Mouse (Mus musculus) neural tube, embryonic 14.5 days (tissue): Measurements from ENCODE around the gene Lnp1. TPM values are rescaled to one million over a fixed set of nuclear protein-coding genes. Genes with fewer than 3 reads are reported as not detected.

Source experiments
- ATAC-seq: fragments of 200-750 bp; cut with Nextera tagmentation; 2 replicates; pipeline ENCODE4 v1.8.0; 2017; ENCODE audit warnings: low read depth, mild to moderate bottlenecking, moderate TSS enrichment, moderate library complexity
- H3K27ac ChIP-seq: fragments of 300-500 bp; sonication (generic); 2 replicates; pipeline ENCODE4 v1.5.1; 2014; ENCODE audit warnings: low read depth, mild to moderate bottlenecking, control low read depth, low read length, moderate library complexity, mixed read lengths
- H3K27me3 ChIP-seq: fragments of 300-500 bp; sonication (generic); 2 replicates; pipeline ENCODE4 v1.6.1; 2014; ENCODE audit warnings: low read length; ENCODE audit not compliant: control insufficient read depth, insufficient read depth
- H3K36me3 ChIP-seq: fragments of 300-500 bp; sonication (generic); 2 replicates; pipeline ENCODE4 v1.6.1; 2014; ENCODE audit warnings: low read length, mixed read lengths; ENCODE audit not compliant: control insufficient read depth, insufficient read depth
- H3K4me1 ChIP-seq: fragments of 300-500 bp; sonication (generic); 2 replicates; pipeline ENCODE4 v1.6.1; 2014; ENCODE audit warnings: low read length; ENCODE audit not compliant: control insufficient read depth, insufficient read depth
- H3K4me2 ChIP-seq: fragments of 300-500 bp; sonication (generic); 2 replicates; pipeline ENCODE4 v1.6.1; 2014; ENCODE audit warnings: mild to moderate bottlenecking, low read depth, low read length, control low read depth
- H3K4me3 ChIP-seq: fragments of 300-500 bp; sonication (generic); 2 replicates; pipeline ENCODE4 v1.5.1; 2014; ENCODE audit warnings: low read depth, low read length, control low read depth, mixed read lengths
- H3K9ac ChIP-seq: fragments of 300-500 bp; sonication (generic); replicated peaks from 2 replicates; pipeline ENCODE4 v1.6.1; 2014; ENCODE audit warnings: low read depth, mild to moderate bottlenecking, control low read depth, low read length, mixed read lengths
- H3K9me3 ChIP-seq: fragments of 300-500 bp; sonication (generic); 2 replicates; pipeline ENCODE4 v1.6.1; 2016; ENCODE audit warnings: low read length; ENCODE audit not compliant: control insufficient read depth
- WGBS: fragments of 180-500 bp; shearing (Covaris S2); extraction: QIAGEN DNeasy Blood & Tissue Kit; methylation state at CpG from one replicate; pipeline ENCODE4 v1.1.7; 2014; 5-methylcytosine and 5-hydroxymethylcytosine counted together
- polyA plus RNA-seq: library from polyadenylated mRNA; unstranded; fragments of >200 nt; fragmentation: Nextera tagmentation; extraction: Ambion mirVana; gene quantifications from 2 replicates; pipeline ENCODE4 v1.2.1, GENCODE M21; 2014

The Lnp1 gene
- polyA plus RNA-seq, 1 experiment from 2014 or later = not detected

- no peak for ATAC-seq
- H3K27me3 ChIP-seq = no peaks in the 10 kb centered on the region
- H3K36me3 ChIP-seq = no peaks in the 10 kb centered on the region
- no peak overlapping the region for H3K27ac ChIP-seq
- H3K9ac ChIP-seq = no peak overlapping the region
- H3K4me3 ChIP-seq = no peak overlapping the region
- whole genome bisulfite sequencing = 92% methylated on average over 5 of the region's 5 CpGs
- H3K9me3 ChIP-seq = no peaks in the 10 kb centered on the region
- H3K4me1 ChIP-seq = no peaks in the 10 kb centered on the region
- no peak overlapping the region for H3K4me2 ChIP-seq
These were observed 36.3 kb downstream of the Lnp1 start for GRCm38 (mm10) chr16:56891583-56891982.

GRCm38 (mm10) chr16:56886616-56887116 is 41.2 kb downstream of the Lnp1 start:
- Histone ChIP-seq H3K4me3 (peak overlapping the region; percentile 30), H3K4me1 (no peaks in the 10 kb centered on the region), H3K36me3 (no peaks in the 10 kb centered on the region), H3K9ac (no peak overlapping the region), H3K27ac (no peak overlapping the region), H3K4me2 (peak overlapping the region; percentile 46), H3K9me3 (no peaks in the 10 kb centered on the region), H3K27me3 (no peaks in the 10 kb centered on the region)
- ATAC-seq = no peak
- 26% methylated on average over 9 of the region's 9 CpGs for WGBS

DNA sequence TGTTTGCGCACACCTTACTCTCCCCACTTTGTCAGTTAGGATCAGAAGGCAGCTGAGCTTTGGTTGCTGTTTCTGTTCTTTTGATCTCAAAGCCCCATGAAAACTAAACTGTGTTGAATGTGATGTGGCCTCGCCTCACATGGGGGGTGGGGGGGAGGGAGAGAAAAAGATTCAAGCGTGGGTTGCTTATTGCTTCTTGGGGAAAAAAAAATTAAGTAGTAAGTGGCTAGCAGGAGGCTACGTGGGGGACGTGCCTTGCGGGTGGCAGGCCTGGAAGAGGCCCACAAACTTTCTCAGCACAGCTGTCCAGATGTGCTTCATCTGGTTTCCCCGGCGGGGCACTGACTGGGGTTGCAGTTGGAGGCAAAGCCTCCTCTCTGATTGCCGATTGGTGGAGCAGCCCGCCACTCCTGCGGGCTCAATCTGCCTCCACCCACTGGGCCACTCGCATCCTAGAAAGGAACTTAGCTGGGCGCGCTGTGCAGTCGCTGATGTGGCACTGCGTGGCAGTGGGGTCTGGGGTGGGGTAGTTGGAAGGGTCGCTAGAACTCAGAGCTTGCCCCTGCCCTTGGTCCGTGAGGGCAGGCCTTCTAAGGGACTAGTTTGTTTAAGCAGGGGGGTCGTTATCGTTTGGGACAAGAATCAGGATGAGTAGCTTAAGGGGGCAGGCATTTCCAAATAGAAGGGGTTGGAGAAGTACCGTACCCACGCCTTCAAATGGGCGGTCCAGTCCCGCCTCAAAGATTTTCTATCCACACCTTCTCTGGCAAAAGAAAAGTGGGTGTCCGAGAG is 41.8 kb downstream of the Lnp1 start, which contains the start of gene Tmem45a:
TSS of gene Tmem45a (minus strand) at position 343 of the 792 bp plus-strand sequence.
- ATAC-seq = peak; percentile 99
- no peaks in the 10 kb centered on the region for H3K27me3 ChIP-seq
- H3K4me3 ChIP-seq = peak within 1 kb of the TSS; percentile 30
- no peaks in the 10 kb centered on the region for H3K4me1 ChIP-seq
- peak within 1 kb of the TSS; percentile 46 for H3K4me2 ChIP-seq
- H3K27ac ChIP-seq = no peak within 1 kb of the TSS
- WGBS = 5% methylated on average over 25 of the region's 25 CpGs
- H3K36me3 ChIP-seq = no peaks in the 10 kb centered on the region
- H3K9ac ChIP-seq = no peak within 1 kb of the TSS
- no peaks in the 10 kb centered on the region for H3K9me3 ChIP-seq

DNA sequence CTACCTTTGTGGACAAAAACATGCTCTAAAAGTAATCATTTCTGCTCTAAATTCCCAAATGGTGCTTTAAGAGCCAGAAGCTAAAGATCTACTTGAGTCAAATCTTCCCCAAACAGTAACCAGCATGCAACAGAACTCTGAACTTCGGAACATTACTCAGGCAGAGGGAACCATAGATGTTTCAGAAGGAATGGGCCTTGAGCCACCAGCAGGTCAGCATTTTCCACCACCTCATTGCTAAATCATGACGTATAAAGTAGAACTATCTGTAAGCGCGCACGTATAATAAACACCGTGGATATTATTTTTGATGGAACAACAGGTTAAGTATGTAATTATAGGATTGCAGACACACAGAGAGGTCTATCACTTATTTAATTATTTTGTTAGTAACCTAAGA is 43.0 kb downstream of the Lnp1 start:
- Histone ChIP-seq H3K9me3 (no peaks in the 10 kb centered on the region), H3K4me2 (no peak overlapping the region)

DNA sequence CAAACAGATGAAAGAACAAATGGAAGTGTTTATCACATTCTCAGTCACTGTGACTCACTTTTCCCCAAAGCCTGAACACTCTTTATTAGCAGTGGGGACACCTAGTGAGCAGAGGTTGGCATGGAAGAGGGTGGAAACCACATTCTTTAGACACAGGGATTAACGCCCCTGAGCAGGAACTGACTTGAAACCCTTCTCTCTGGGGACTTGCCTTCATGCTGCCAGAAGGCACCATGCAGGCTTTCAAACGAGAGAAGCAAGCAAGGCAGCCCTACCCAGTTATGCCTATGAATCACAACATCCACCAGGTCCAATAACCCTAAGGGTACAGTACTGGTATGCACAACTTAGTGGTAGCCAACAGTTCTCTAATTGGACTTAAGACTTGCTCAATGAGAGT is 54.5 kb downstream of the Lnp1 start:
- Histone ChIP-seq H3K36me3 (no peaks in the 10 kb centered on the region), H3K27ac (no peak overlapping the region), H3K9ac (no peak overlapping the region), H3K9me3 (no peaks in the 10 kb centered on the region), H3K4me2 (no peak overlapping the region), H3K4me1 (no peaks in the 10 kb centered on the region), H3K27me3 (no peaks in the 10 kb centered on the region), H3K4me3 (no peak overlapping the region)
- no peak for ATAC-seq
- 53% methylated on average over 2 of the region's 2 CpGs for WGBS

More for the DNA sequence above, 43.0 kb downstream of the Lnp1 start:
- WGBS = 94% methylated on average over 6 of the region's 6 CpGs
- Histone ChIP-seq H3K9ac (no peak overlapping the region), H3K4me3 (no peak overlapping the region), H3K27me3 (no peaks in the 10 kb centered on the region), H3K36me3 (no peaks in the 10 kb centered on the region), H3K4me1 (no peaks in the 10 kb centered on the region), H3K27ac (no peak overlapping the region)
- no peak for ATAC-seq

DNA sequence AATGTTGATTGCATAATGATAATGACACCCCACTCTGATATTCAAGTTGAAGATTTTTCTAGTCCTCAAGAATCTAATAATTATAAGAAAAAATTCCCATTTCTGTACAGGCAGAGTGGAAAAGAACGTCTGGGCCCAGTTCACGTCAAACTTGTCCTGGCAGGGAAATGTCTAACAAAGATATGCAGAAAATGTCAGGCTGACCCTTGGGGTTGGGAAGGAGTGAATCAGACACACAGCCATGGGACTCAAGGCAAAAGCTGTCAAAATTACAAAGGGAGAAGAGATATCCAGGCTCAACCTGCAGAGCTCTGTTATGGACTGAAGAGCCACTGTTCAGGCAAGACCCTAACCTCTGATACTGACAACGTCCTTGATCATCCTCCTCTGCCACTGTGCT is 57.4 kb downstream of the Lnp1 start:
- 81% methylated on average over 3 of the region's 3 CpGs for WGBS
- no peak overlapping the region for H3K4me3 ChIP-seq
- H3K27ac ChIP-seq = no peak overlapping the region
- H3K9ac ChIP-seq = no peak overlapping the region
- H3K4me1 ChIP-seq = no peaks in the 10 kb centered on the region
- H3K27me3 ChIP-seq = no peaks in the 10 kb centered on the region
- no peaks in the 10 kb centered on the region for H3K9me3 ChIP-seq
- ATAC-seq = no peak
- H3K36me3 ChIP-seq = no peaks in the 10 kb centered on the region
- no peak overlapping the region for H3K4me2 ChIP-seq

- Histone ChIP-seq H3K27me3 (no peaks in the 10 kb centered on the region), H3K4me3 (no peak overlapping the region), H3K4me1 (no peaks in the 10 kb centered on the region), H3K36me3 (no peaks in the 10 kb centered on the region), H3K4me2 (no peak overlapping the region), H3K9me3 (no peaks in the 10 kb centered on the region), H3K9ac (no peak overlapping the region), H3K27ac (no peak overlapping the region)
- ATAC-seq = no peak
- WGBS = 86% methylated on average over 5 of the region's 5 CpGs
These were observed 59.5 kb downstream of the Lnp1 start for GRCm38 (mm10) chr16:56868361-56868760.

- WGBS = 82% methylated on average over 4 of the region's 4 CpGs
- ATAC-seq = no peak
These were observed 60.3 kb downstream of the Lnp1 start for GRCm38 (mm10) chr16:56867591-56867990.

More at GRCm38 (mm10) chr16:56867591-56867990, 60.3 kb downstream of the Lnp1 start:
- Histone ChIP-seq H3K9ac (no peak overlapping the region), H3K4me2 (no peak overlapping the region), H3K4me3 (no peak overlapping the region), H3K27ac (no peak overlapping the region), H3K27me3 (no peaks in the 10 kb centered on the region), H3K9me3 (no peaks in the 10 kb centered on the region), H3K36me3 (no peaks in the 10 kb centered on the region), H3K4me1 (no peaks in the 10 kb centered on the region)
